Mouse (Mus musculus) limb, embryonic 14.5 days (tissue): ENCODE data around the gene Notch4. TPM values are rescaled to one million over a fixed set of nuclear protein-coding genes. Genes with fewer than 3 reads are reported as not detected.

ENCODE experiments used
- ATAC-seq: fragments of 200-750 bp; cut with Nextera tagmentation; 2 replicates; pipeline ENCODE4 v1.8.0; 2017; ENCODE audit warnings: low read depth, moderate number of reproducible peaks, moderate TSS enrichment; ENCODE audit not compliant: low FRiP score
- DNase-seq: peaks from one replicate; pipeline ENCODE4 v3.0.0-alpha.2; 2015; ENCODE audit warnings: low spot score
- H3K27ac ChIP-seq: fragments of 300-500 bp; sonication (generic); replicated peaks from 2 replicates; pipeline ENCODE4 v1.5.1; 2014; ENCODE audit warnings: low read depth, mild to moderate bottlenecking, low read length, moderate library complexity, mixed read lengths
- H3K27me3 ChIP-seq: fragments of 300-500 bp; sonication (generic); 2 replicates; pipeline ENCODE4 v1.6.1; 2014; ENCODE audit warnings: low read length, mixed read lengths; ENCODE audit not compliant: control insufficient read depth, insufficient read depth
- H3K36me3 ChIP-seq: fragments of 300-500 bp; sonication (generic); 2 replicates; pipeline ENCODE4 v1.6.1; 2014; ENCODE audit warnings: mild to moderate bottlenecking, low read length, moderate library complexity, mixed read lengths; ENCODE audit not compliant: control insufficient read depth, insufficient read depth
- H3K4me1 ChIP-seq: fragments of 300-500 bp; sonication (generic); 2 replicates; pipeline ENCODE4 v1.6.1; 2014; ENCODE audit warnings: antibody characterized with exemption, low read length, mixed read lengths; ENCODE audit not compliant: control insufficient read depth, insufficient read depth
- H3K4me2 ChIP-seq: fragments of 300-500 bp; sonication (generic); replicated peaks from 2 replicates; pipeline ENCODE4 v1.6.1; 2014; ENCODE audit warnings: low read depth, mild to moderate bottlenecking, low read length, moderate library complexity; ENCODE audit not compliant: severe bottlenecking
- H3K4me3 ChIP-seq: fragments of 300-500 bp; sonication (generic); replicated peaks from 2 replicates; pipeline ENCODE4 v1.5.1; 2014; ENCODE audit warnings: low read length
- H3K9ac ChIP-seq: fragments of 300-500 bp; sonication (generic); 2 replicates; pipeline ENCODE4 v1.6.1; 2014; ENCODE audit warnings: mild to moderate bottlenecking, low read depth, low read length, moderate library complexity; ENCODE audit not compliant: severe bottlenecking
- H3K9me3 ChIP-seq: fragments of 300-500 bp; sonication (generic); 2 replicates; pipeline ENCODE4 v1.6.1; 2016; ENCODE audit warnings: low read length; ENCODE audit not compliant: control insufficient read depth
- POLR2A ChIP-seq: fragments of 200-500 bp; IDR thresholded peaks from 2 replicates; pipeline ENCODE4 v1.8.0; 2012; ENCODE audit warnings: inconsistent platforms, mild to moderate bottlenecking, moderate library complexity, borderline replicate concordance; ENCODE audit not compliant: insufficient read depth, insufficient read length; ENCODE audit errors: extremely low read depth
- WGBS: fragments of 180-500 bp; shearing (Covaris S2); extraction: QIAGEN DNeasy Blood & Tissue Kit; methylation state at CpG from one replicate; pipeline ENCODE4 v1.1.7; 2014; 5-methylcytosine and 5-hydroxymethylcytosine counted together
- polyA plus RNA-seq, 2 experiments: library from polyadenylated mRNA; depleted of rRNA in 1 of 2; stranded (reverse) in 1 of 2; unstranded in 1 of 2; fragments of >200 nt; fragmentation: Nextera tagmentation in 1 of 2; extraction: Ambion mirVana in 1 of 2; gene quantifications; 2 replicates each; pipeline versions ENCODE4 v1.2.1 to v1.2.3; 2012 to 2014

Notch4 gene
- polyA plus RNA-seq, 2 experiments, result 4.3 to 9.6 TPM

GRCm38 (mm10) chr17:34555483-34555882 lies 8.6 kb upstream of the Notch4 start:
- no peaks in the 10 kb centered on the region for H3K36me3 ChIP-seq
- H3K4me3 ChIP-seq, result no peak overlapping the region
- H3K9me3 ChIP-seq, result no peaks in the 10 kb centered on the region
- no peak overlapping the region for H3K27ac ChIP-seq
- peak; percentile 40 for DNase-seq
- no peaks in the 10 kb centered on the region for H3K4me1 ChIP-seq
- 26% methylated on average over 5 of the region's 5 CpGs for WGBS
- no peak for ATAC-seq
- no peaks in the 10 kb centered on the region for H3K27me3 ChIP-seq
- no peak overlapping the region for H3K9ac ChIP-seq
- no peak overlapping the region for H3K4me2 ChIP-seq
- TF ChIP-seq POLR2A, result no peak

DNA sequence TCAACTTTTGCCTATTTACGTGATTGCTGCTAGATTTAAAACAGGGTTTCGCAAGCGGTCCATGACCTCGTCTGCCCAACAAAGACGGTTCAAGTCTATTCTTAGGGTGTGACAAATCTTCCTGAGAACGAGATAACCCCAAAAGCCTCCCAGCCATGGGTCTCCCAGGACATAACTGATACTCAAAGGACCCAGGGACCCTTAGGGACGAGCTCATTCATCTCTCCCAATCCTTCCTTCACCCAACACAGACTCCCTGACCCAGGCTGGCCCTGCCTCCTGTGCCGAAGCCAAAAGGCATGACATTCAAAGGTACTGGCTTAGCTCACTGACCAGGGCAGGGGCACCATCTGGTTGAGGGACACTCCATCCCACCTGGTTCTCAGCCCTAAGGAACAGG lies 7.7 kb upstream of the Notch4 start:
- no peak overlapping the region for H3K4me2 ChIP-seq
- WGBS, result 80% methylated on average over 8 of the region's 8 CpGs
- no peaks in the 10 kb centered on the region for H3K4me1 ChIP-seq
- DNase-seq, result no peak
- no peaks in the 10 kb centered on the region for H3K36me3 ChIP-seq
- TF ChIP-seq POLR2A, result no peak
- no peak overlapping the region for H3K27ac ChIP-seq
- ATAC-seq, result no peak
- no peaks in the 10 kb centered on the region for H3K27me3 ChIP-seq
- no peaks in the 10 kb centered on the region for H3K9me3 ChIP-seq
- no peak overlapping the region for H3K9ac ChIP-seq
- H3K4me3 ChIP-seq, result no peak overlapping the region

DNA sequence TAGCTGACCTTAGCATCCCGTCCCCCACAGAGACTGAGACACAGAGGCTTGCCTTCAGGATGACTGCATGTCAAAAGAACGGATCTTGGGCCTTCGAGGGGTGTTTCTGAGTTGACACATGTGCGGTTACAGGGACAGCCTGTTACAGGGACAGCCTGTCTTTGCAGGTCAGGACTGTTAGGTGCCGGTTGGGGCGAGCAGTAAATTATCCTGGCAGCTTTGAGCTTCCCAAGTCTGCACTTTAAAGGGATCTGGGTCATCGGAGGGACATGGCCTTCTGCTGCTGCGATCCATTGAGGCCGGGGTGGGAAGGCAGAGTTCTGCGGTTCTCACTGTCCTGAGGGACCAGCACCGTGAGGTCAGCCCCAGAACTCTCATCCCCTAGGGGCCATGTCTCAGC lies 6.7 kb upstream of the Notch4 start:
- TF ChIP-seq POLR2A, result no peak
- Histone ChIP-seq H3K36me3 (no peaks in the 10 kb centered on the region), H3K27me3 (no peaks in the 10 kb centered on the region), H3K9ac (no peak overlapping the region), H3K9me3 (no peaks in the 10 kb centered on the region), H3K27ac (no peak overlapping the region), H3K4me2 (no peak overlapping the region), H3K4me3 (no peak overlapping the region), H3K4me1 (no peaks in the 10 kb centered on the region)
- DNase-seq (no peak), ATAC-seq (no peak)
- 43% methylated on average over 11 of the region's 11 CpGs for WGBS

- no peak overlapping the region for H3K27ac ChIP-seq
- no peak for TF ChIP-seq POLR2A
- H3K4me3 ChIP-seq, result no peak overlapping the region
- WGBS, result 83% methylated on average over 7 of the region's 7 CpGs
- H3K9ac ChIP-seq, result no peak overlapping the region
- no peak for DNase-seq
- H3K9me3 ChIP-seq, result no peaks in the 10 kb centered on the region
- no peak overlapping the region for H3K4me2 ChIP-seq
- ATAC-seq, result no peak
- H3K36me3 ChIP-seq, result no peaks in the 10 kb centered on the region
- H3K27me3 ChIP-seq, result no peaks in the 10 kb centered on the region
- H3K4me1 ChIP-seq, result peaks cover 4% of the 10 kb centered on the region
Observed at GRCm38 (mm10) chr17:34559116-34559515, 5.0 kb upstream of the Notch4 start.

DNA sequence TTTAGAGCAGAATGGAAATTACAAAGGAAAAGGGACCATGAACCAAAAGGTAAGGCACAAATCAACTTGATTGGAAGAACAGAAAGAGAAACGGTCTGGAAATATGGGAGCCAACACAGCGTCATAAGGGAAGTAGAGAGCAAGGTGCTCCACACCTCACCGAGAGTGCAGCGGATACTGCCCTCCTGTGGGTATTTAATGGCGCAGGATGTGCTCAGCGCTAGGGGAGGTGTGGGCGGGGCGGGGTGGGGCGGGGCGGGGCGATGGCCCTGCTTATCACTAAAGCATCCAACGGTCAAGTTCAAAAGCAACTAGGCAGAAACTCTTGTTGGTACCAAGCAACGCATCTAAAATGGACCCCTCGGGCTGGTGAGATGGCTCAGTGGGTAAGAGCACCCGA lies 4.2 kb upstream of the Notch4 start:
- Histone ChIP-seq H3K9ac (no peak overlapping the region), H3K27me3 (no peaks in the 10 kb centered on the region), H3K36me3 (no peaks in the 10 kb centered on the region), H3K4me1 (peaks cover 8% of the 10 kb centered on the region), H3K4me2 (no peak overlapping the region), H3K27ac (no peak overlapping the region), H3K4me3 (no peak overlapping the region), H3K9me3 (no peaks in the 10 kb centered on the region)
- ATAC-seq, result no peak
- no peak for DNase-seq
- 15% methylated on average over 15 of the region's 15 CpGs for whole genome bisulfite sequencing
- no peak for TF ChIP-seq POLR2A

DNA sequence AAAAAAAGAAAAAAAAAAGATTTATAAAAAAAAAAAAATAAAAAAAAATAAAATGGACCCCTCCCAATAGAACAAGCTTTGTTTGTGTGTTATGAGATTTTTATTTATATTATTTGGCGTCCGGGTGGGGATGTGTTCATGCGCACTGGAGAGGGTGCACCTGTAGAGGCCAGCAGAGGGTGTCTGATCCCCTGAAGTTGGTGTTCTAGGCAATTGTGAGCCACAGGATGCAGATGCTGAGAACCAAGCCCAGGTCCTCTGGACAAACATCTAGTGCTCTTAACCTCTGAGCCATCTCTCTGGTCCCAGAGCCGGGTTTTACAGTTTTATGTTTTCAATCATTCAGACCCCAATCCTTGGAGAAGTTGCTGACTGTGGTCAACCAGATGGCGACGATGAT lies 3.6 kb upstream of the Notch4 start:
- H3K4me3 ChIP-seq, result no peak overlapping the region
- no peak overlapping the region for H3K9ac ChIP-seq
- no peak for ATAC-seq
- no peak for DNase-seq
- H3K9me3 ChIP-seq, result no peaks in the 10 kb centered on the region
- peaks cover 8% of the 10 kb centered on the region for H3K4me1 ChIP-seq
- no peaks in the 10 kb centered on the region for H3K27me3 ChIP-seq
- no peak overlapping the region for H3K27ac ChIP-seq
- no peaks in the 10 kb centered on the region for H3K36me3 ChIP-seq
- TF ChIP-seq POLR2A, result no peak
- no peak overlapping the region for H3K4me2 ChIP-seq
- WGBS, result 92% methylated on average over 6 of the region's 6 CpGs
